Mouse (Mus musculus) embryo, embryonic 9.5 days (tissue): ENCODE measurements around the gene Eci3.

ENCODE experiments used
- DNase-seq: peaks from one replicate; pipeline ENCODE4 v3.0.0-alpha.2; 2017; ENCODE audit errors: extremely low spot score

Gene Eci3

GRCm38 (mm10) chr13:34934931-34935644, 28.5 kb downstream of the Eci3 start:
- no peak for DNase-seq

- DNase-seq: no peak
Observed at GRCm38 (mm10) chr13:34924210-34924609, 39.4 kb downstream of the Eci3 start, which contains the start of the genes Fam217a and 4933417A18Rik. Gene Fam217a, minus strand, starts transcription at chr13:34924310. Gene 4933417A18Rik, plus strand, starts transcription at chr13:34924409.

GRCm38 (mm10) chr13:34916520-34917167, 47.0 kb downstream of the Eci3 start:
- DNase-seq: peak; percentile 44

- no peak for DNase-seq
Observed at GRCm38 (mm10) chr13:34914614-34915013, 49.0 kb downstream of the Eci3 start.
